Mouse (Mus musculus): ENCODE measurements around the gene Gm4513. TPM values are rescaled to one million over a fixed set of nuclear protein-coding genes. Genes with fewer than 3 reads are reported as not detected.
"Not testable (repeated sequence)": the region's sequence is repeated elsewhere in the genome, so short reads cannot be mapped to it uniquely, and the experiment has no call there.

Gm4513 gene
- total RNA-seq (2021) = not detected

DNA sequence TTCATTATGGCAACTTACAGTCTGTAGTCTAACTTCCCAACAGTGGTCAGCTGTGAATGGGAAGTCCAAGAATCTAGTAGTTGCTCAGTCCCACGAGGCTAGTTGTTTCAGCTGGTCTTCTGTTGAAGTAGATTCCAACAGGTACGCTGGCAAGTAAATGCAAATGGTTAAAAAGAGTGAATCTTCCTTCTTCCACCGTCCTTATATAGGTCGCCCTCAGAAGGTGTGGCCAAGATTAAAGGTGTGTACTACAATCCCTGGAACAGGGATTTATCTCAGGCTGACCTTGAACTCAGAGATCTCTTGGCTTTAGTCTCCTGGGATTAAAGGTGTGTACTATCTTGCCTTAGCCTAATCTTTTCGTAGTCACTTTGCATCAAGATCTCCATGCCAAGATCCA, at the start of gene Gm4513:
TSS of gene Gm4513 (minus strand) at position 101 of the 400 bp plus-strand sequence.
- DNase-seq (ENCODE audit: low spot score); intact Hi-C loops (cut with DNase I): not testable (repeated sequence)

GRCm38 (mm10) chr7:20576141-20576540, 22.7 kb downstream of the Gm4513 start, which contains the start of gene Gm4141:
Gm4141 (minus strand) TSS chr7:20576241.
- DNase-seq (ENCODE audit: low spot score); intact Hi-C loops (cut with DNase I): not testable (repeated sequence)

GRCm38 (mm10) chr7:20545657-20546056, 53.2 kb downstream of the Gm4513 start, which contains the start of gene Gm5726:
Gm5726 (minus strand) TSS chr7:20545757.
- intact Hi-C loops (cut with DNase I); DNase-seq (ENCODE audit: low spot score): not testable (repeated sequence)

Other genes with a start within 250 kb of the Gm4513 start
- not detected for gene Gm5728, start 223.6 kb downstream of the Gm4513 start, total RNA-seq (2021)
- not detected for gene Vmn1r100, start 181.1 kb downstream of the Gm4513 start, total RNA-seq (2021)
- gene Vmn1r101, start 156.4 kb downstream of the Gm4513 start, total RNA-seq (2021) = not detected
- not detected for gene Gm10670, start 124.1 kb downstream of the Gm4513 start, total RNA-seq (2021)
- gene Vmn1r103, start 88.5 kb downstream of the Gm4513 start, total RNA-seq (2021) = not detected
- not detected for gene Vmn1r104, start 65.2 kb downstream of the Gm4513 start, total RNA-seq (2021)
- gene Gm5726, start 53.3 kb downstream of the Gm4513 start, total RNA-seq (2021) = not detected
- not detected for gene Gm4141, start 22.8 kb downstream of the Gm4513 start, total RNA-seq (2021)
- gene Vmn1r107, start 69.9 kb upstream of the Gm4513 start, total RNA-seq (2021) = not detected
- not detected for gene Vmn1r111, start 104.2 kb upstream of the Gm4513 start, total RNA-seq (2021)
- not detected for gene Gm10668, start 131.6 kb upstream of the Gm4513 start, total RNA-seq (2021)
- gene Vmn1r112, start 172.2 kb upstream of the Gm4513 start, total RNA-seq (2021) = not detected
- not detected for gene Vmn1r113, start 188.3 kb upstream of the Gm4513 start, total RNA-seq (2021)
- gene Vmn1r114, start 213.2 kb upstream of the Gm4513 start, total RNA-seq (2021) = not detected
- gene Vmn1r115, start 246.0 kb upstream of the Gm4513 start, total RNA-seq (2021) = not detected

Data from heart, postnatal 25 days (tissue).